Mouse (Mus musculus) MEL-GATA-1-ER (cell line): ENCODE data around the gene Pcx.

Source experiments
- DNase-seq: peaks from one replicate; pipeline ENCODE4 v3.0.0-alpha.2; 2012; ENCODE audit warnings: low read depth; ENCODE audit errors: extremely low read depth

Pcx gene

GRCm38 (mm10) chr19:4616546-4616945 lies 106.3 kb downstream of the Pcx start:
- DNase-seq: no peak

- DNase-seq: no peak
Measured at GRCm38 (mm10) chr19:4618183-4618582, 107.9 kb downstream of the Pcx start.

- DNase-seq: no peak
Measured at GRCm38 (mm10) chr19:4619461-4619860, 109.2 kb downstream of the Pcx start.

GRCm38 (mm10) chr19:4620721-4621120 lies 110.4 kb downstream of the Pcx start:
- no peak for DNase-seq

GRCm38 (mm10) chr19:4622780-4623179 lies 112.5 kb downstream of the Pcx start:
- no peak for DNase-seq

GRCm38 (mm10) chr19:4623419-4623818 lies 113.1 kb downstream of the Pcx start:
- DNase-seq: no peak

GRCm38 (mm10) chr19:4624006-4624405 lies 113.7 kb downstream of the Pcx start:
- no peak for DNase-seq

- no peak for DNase-seq
Measured at GRCm38 (mm10) chr19:4624406-4625178, 114.3 kb downstream of the Pcx start.

GRCm38 (mm10) chr19:4625179-4625828 lies 115.0 kb downstream of the Pcx start, which contains the start of gene Rce1:
Gene Rce1, minus strand, starts transcription at chr19:4625641.
- peak; percentile 79 for DNase-seq

- peak; percentile 36 for DNase-seq
Measured at GRCm38 (mm10) chr19:4625829-4626535, 115.7 kb downstream of the Pcx start.

GRCm38 (mm10) chr19:4628819-4629218 lies 118.5 kb downstream of the Pcx start:
- DNase-seq: peak; percentile 48

- DNase-seq: no peak
Measured at GRCm38 (mm10) chr19:4635986-4636385, 125.7 kb downstream of the Pcx start.

GRCm38 (mm10) chr19:4644271-4644670 lies 134.0 kb downstream of the Pcx start:
- DNase-seq: no peak

- DNase-seq: no peak
Measured at GRCm38 (mm10) chr19:4646917-4647492, 136.7 kb downstream of the Pcx start.

GRCm38 (mm10) chr19:4658156-4658555 lies 147.9 kb downstream of the Pcx start:
- DNase-seq: no peak

- no peak for DNase-seq
Measured at GRCm38 (mm10) chr19:4666815-4667214, 156.5 kb downstream of the Pcx start.

- DNase-seq: no peak
Measured at GRCm38 (mm10) chr19:4670776-4671175, 160.5 kb downstream of the Pcx start.
